8 mouse cellular contexts compared by ENCODE assay signal in the genomic region with DNA sequence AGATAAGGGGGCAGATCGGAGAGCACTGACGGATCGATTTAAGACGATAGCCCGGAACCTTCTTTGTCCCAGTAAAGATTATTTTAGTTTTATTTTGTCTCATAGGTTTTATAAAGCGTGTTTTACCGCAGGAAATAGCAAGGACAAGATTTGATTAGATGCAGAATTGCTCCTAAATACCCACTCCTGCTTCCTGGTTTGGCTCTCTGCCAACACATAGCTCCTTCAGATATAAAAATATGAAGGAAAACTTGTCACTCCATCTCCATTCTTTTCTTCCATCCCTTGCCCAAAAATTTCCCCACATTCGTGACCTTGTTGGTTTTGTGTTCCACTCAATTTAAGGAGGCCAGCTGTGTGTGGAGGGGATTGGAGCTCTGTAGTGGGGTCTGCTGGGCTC. TPM values are rescaled to one million over a fixed set of nuclear protein-coding genes. Genes with fewer than 3 reads are reported as not detected.
DNase-seq lines count a peak whose midpoint lies in the region; ATAC-seq and TF ChIP-seq lines count a peak whose summit lies in the region.

No protein-coding gene starts in this region.

- no peaks in the 10 kb centered on the region for H3K36me3 ChIP-seq in kidney, embryonic 16.5 days (ENCODE audit: insufficient read depth, low read length)
- H3K36me3 ChIP-seq in hindbrain, embryonic 15.5 days = no peaks in the 10 kb centered on the region
- H3K36me3 ChIP-seq in midbrain, embryonic 16.5 days (ENCODE audit: control insufficient read depth, insufficient read depth, low read length) = no peaks in the 10 kb centered on the region

- peak overlapping the region; percentile 95 for H3K4me2 ChIP-seq in kidney, embryonic 16.5 days (replicated peaks; ENCODE audit: low read depth, low read length)
- H3K4me2 ChIP-seq in hindbrain, embryonic 15.5 days = peak overlapping the region; percentile 86
- H3K4me2 ChIP-seq in midbrain, embryonic 16.5 days (ENCODE audit: low read length) = peak overlapping the region; percentile 95

- no peak overlapping the region for H3K27ac ChIP-seq in kidney, embryonic 16.5 days (ENCODE audit: low read length)
- H3K27ac ChIP-seq in cortical plate, adult 2 months (ENCODE audit: insufficient read depth, low read length) = no peak overlapping the region
- no peak overlapping the region for H3K27ac ChIP-seq in hindbrain, embryonic 15.5 days (replicated peaks)
- H3K27ac ChIP-seq in midbrain, embryonic 16.5 days (ENCODE audit: low read length) = no peak overlapping the region

- no peak for DNase-seq in kidney, adult 11 months
- no peak for DNase-seq in layer of hippocampus, adult 9-10 months (ENCODE audit: low spot score)
- DNase-seq in Muller cell, postnatal 12 days (ENCODE audit: inconsistent ontology term) = no peak
- DNase-seq in layer of hippocampus, postnatal 10 days (ENCODE audit: low spot score in 2 of 2) = no peak

- no peak for TF ChIP-seq POLR2A in cortical plate, adult 2 months (IDR thresholded peaks at IDR 0.05; ENCODE audit: extremely low read depth, insufficient read depth, low read length)

- no peak overlapping the region for H3K9ac ChIP-seq in kidney, embryonic 16.5 days (replicated peaks; ENCODE audit: low read length)
- peak overlapping the region; percentile 75 for H3K9ac ChIP-seq in hindbrain, embryonic 15.5 days
- peak overlapping the region; percentile 94 for H3K9ac ChIP-seq in midbrain, embryonic 16.5 days (ENCODE audit: low read depth, low read length)

- peak overlapping the region; percentile 57 for H3K4me3 ChIP-seq in kidney, embryonic 16.5 days (ENCODE audit: low read length)
- H3K4me3 ChIP-seq in cortical plate, adult 2 months (ENCODE audit: insufficient read depth, low read length) = peak overlapping the region; percentile 57
- H3K4me3 ChIP-seq in hindbrain, embryonic 15.5 days = peak overlapping the region; percentile 81
- peak overlapping the region; percentile 93 for H3K4me3 ChIP-seq in midbrain, embryonic 16.5 days (ENCODE audit: low read depth, low read length)

- H3K9me3 ChIP-seq in kidney, embryonic 16.5 days (ENCODE audit: low read length) = no peaks in the 10 kb centered on the region
- H3K9me3 ChIP-seq in hindbrain, embryonic 15.5 days = no peaks in the 10 kb centered on the region
- no peaks in the 10 kb centered on the region for H3K9me3 ChIP-seq in midbrain, embryonic 16.5 days (replicated peaks; ENCODE audit: control insufficient read depth, low read length, poor library complexity, severe bottlenecking)

- peaks cover 8% of the 10 kb centered on the region; the same call in 1 of the 2 replicates for H3K4me1 ChIP-seq in kidney, embryonic 16.5 days (ENCODE audit: insufficient read depth, low read length)
- H3K4me1 ChIP-seq in cortical plate, adult 2 months (ENCODE audit: control insufficient read depth, insufficient read depth, low read length) = peaks cover 1% of the 10 kb centered on the region
- peaks cover 28% of the 10 kb centered on the region for H3K4me1 ChIP-seq in hindbrain, embryonic 15.5 days (replicated peaks)
- peaks cover 19% of the 10 kb centered on the region for H3K4me1 ChIP-seq in midbrain, embryonic 16.5 days (ENCODE audit: control insufficient read depth, insufficient read depth, low read length)

- no peak for TF ChIP-seq CTCF in cortical plate, adult 2 months (IDR thresholded peaks at IDR 0.05; ENCODE audit: extremely low read depth, insufficient read depth, low read length)

- H3K27me3 ChIP-seq in kidney, embryonic 16.5 days (ENCODE audit: insufficient read depth, low read length) = peaks cover 18% of the 10 kb centered on the region
- no peaks in the 10 kb centered on the region for H3K27me3 ChIP-seq in hindbrain, embryonic 15.5 days
- H3K27me3 ChIP-seq in midbrain, embryonic 16.5 days (ENCODE audit: control insufficient read depth, insufficient read depth, low read depth, low read length) = no peaks in the 10 kb centered on the region

- 5% methylated on average over 8 of the region's 8 CpGs for WGBS in kidney, embryonic 16.5 days
- 4% methylated on average over 8 of the region's 8 CpGs for WGBS in hindbrain, embryonic 15.5 days
- WGBS in midbrain, embryonic 16.5 days = 6% methylated on average over 8 of the region's 8 CpGs

- ATAC-seq in kidney, embryonic 16.5 days (ENCODE audit: low FRiP score, low TSS enrichment) = no peak
- ATAC-seq in hindbrain, embryonic 15.5 days (ENCODE audit: low FRiP score, low read depth) = no peak
- ATAC-seq in midbrain, embryonic 16.5 days = no peak

RNA-seq across cellular contexts. Expression of a gene that starts 1.2 kb away (rescaled TPM):
- 1.5 and 1.7 TPM in 2 replicates for polyA plus RNA-seq in kidney, embryonic 16.5 days (2015; fragmentation: Nextera tagmentation; extraction: Ambion mirVana)
- polyA plus RNA-seq in cortical plate, adult 2 months (2012; rRNA removed) = 132 and 134 TPM in 2 replicates
- polyA plus RNA-seq in hindbrain, embryonic 15.5 days (2015; fragmentation: Nextera tagmentation; extraction: Ambion mirVana) = 42.9 and 48.5 TPM in 2 replicates
- 37.1 and 37.6 TPM in 2 replicates for polyA plus RNA-seq in midbrain, embryonic 16.5 days (2015; fragmentation: Nextera tagmentation; extraction: Ambion mirVana)
- total RNA-seq in layer of hippocampus, postnatal 10 days (2021) = 100 to 1,000 TPM; 135 to 141 TPM

Comparison
In these comparisons a context has a peak if more than half of its experiments do, and no peak if none do; other contexts are left out.
1. RNA of a gene that starts 1.2 kb away (polyA plus RNA-seq): 132 to 134 TPM in cortical plate, adult 2 months, 42.9 to 48.5 TPM in hindbrain, embryonic 15.5 days and 37.1 to 37.6 TPM in midbrain, embryonic 16.5 days; 1.5 to 1.7 TPM in kidney, embryonic 16.5 days; every median in the first group is over 10 times any median in the second.
2. Peak in every context shown above with its lines, with median percentiles within 50 percentile points of each other: H3K4me2 ChIP-seq and H3K4me3 ChIP-seq.